Mouse (Mus musculus) spleen, adult 2 months (tissue): ENCODE data around the gene Mr1. TPM values are rescaled to one million over a fixed set of nuclear protein-coding genes. Genes with fewer than 3 reads are reported as not detected.

Experiments
- DNase-seq, 2 experiments: peaks; one replicate each; pipeline versions ENCODE4 v3.0.0 to v3.0.0-alpha.2; 2012 to 2021; ENCODE audit warnings: low spot score in 2 of 2, low read depth in 1 of 2
- H3K27ac ChIP-seq: fragments of 200-500 bp; 2 replicates; pipeline ENCODE4 v1.5.1; 2012; ENCODE audit warnings: low read length, inconsistent platforms; ENCODE audit not compliant: insufficient read depth
- H3K27me3 ChIP-seq: fragments of 200-500 bp; 2 replicates; pipeline ENCODE4 v1.6.1; 2012; ENCODE audit warnings: mild to moderate bottlenecking, moderate library complexity, low read length, inconsistent platforms; ENCODE audit not compliant: control insufficient read depth, insufficient read depth
- H3K36me3 ChIP-seq: fragments of 200-500 bp; 2 replicates; pipeline ENCODE4 v1.6.1; 2012; ENCODE audit warnings: mild to moderate bottlenecking, low read length, inconsistent platforms; ENCODE audit not compliant: control insufficient read depth, insufficient read depth
- H3K4me1 ChIP-seq: fragments of 200-500 bp; 2 replicates; pipeline ENCODE4 v1.6.1; 2011; ENCODE audit warnings: inconsistent platforms; ENCODE audit not compliant: control insufficient read depth, insufficient read depth, insufficient read length
- H3K4me3 ChIP-seq: fragments of 200-500 bp; 2 replicates; pipeline ENCODE4 v1.5.1; 2011; ENCODE audit warnings: mild to moderate bottlenecking, inconsistent platforms; ENCODE audit not compliant: insufficient read depth, insufficient read length; ENCODE audit errors: extremely low read depth
- CTCF ChIP-seq: fragments of 200-500 bp; IDR thresholded peaks from 2 replicates; pipeline ENCODE4 v1.5.1; 2011; ENCODE audit warnings: mild to moderate bottlenecking, inconsistent platforms; ENCODE audit not compliant: insufficient read depth, insufficient read length, insufficient replicate concordance; ENCODE audit errors: extremely low read depth
- POLR2A ChIP-seq: fragments of 200-500 bp; IDR thresholded peaks from 2 replicates; pipeline ENCODE4 v1.6.1; 2011; ENCODE audit warnings: low read depth, low read length, inconsistent platforms
- WGBS: fragments of 180-500 bp; shearing (Covaris S2); methylation state at CpG from one replicate; pipeline ENCODE4 v1.1.7; 2018; 5-methylcytosine and 5-hydroxymethylcytosine counted together
- polyA plus RNA-seq: library from polyadenylated mRNA; depleted of rRNA; stranded (reverse); fragments of >200 nt; gene quantifications from 2 replicates; pipeline ENCODE4 v1.2.3, GENCODE M21; 2012

The Mr1 gene
- polyA plus RNA-seq, 1 experiment = 2.2 TPM

DNA sequence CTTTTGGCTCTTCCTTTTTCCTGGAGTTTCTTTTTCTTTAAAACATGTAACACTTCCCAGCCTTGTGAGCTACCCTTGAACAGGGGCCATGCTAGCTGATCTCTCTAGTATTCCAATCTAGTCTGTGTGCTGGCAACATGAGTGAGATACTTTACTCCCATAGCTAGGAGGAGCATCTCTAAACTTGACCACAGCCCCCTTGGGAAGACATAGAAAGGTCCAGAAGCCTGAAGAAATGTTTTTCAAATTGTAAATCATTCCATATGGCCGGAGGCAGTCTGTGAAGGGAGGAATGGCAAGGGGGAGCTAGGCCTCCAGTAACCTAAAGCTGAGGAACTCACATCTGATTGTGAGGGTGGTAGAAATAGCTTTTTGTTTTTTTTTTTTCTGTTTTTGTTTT, 55.9 kb downstream of the Mr1 start:
- H3K4me3 ChIP-seq = no peak overlapping the region
- TF ChIP-seq POLR2A (no peak), CTCF (no peak)
- no peak for DNase-seq
- H3K36me3 ChIP-seq = no peaks in the 10 kb centered on the region; the same call in none of the 2 replicates
- H3K4me1 ChIP-seq = peaks cover 37% of the 10 kb centered on the region; the same call in 1 of the 2 replicates
- 76% methylated on average over 1 of the region's 1 CpGs for WGBS
- H3K27ac ChIP-seq = peak overlapping the region; percentile 91
- no peaks in the 10 kb centered on the region for H3K27me3 ChIP-seq

DNA sequence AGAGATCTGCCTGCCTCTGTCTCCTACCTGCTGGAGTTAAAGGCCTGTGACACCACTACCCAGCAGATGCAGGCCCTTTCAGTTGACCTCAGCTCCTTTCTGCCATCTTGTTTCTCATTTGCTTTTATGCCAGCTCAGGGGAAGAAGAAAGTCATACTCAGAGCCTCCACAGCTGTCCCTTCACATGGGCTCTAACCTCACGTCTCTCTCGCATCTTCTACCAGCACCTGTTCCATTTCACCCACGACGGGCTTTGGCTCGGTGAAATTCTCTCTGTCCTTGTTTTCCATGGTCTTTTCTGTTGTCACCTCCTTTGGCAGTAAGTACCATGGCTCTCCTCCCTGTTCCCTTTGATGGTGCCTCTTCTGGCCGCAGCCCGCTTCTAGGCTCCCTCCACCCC, 56.3 kb downstream of the Mr1 start:
- Histone ChIP-seq H3K4me3 (no peak overlapping the region), H3K27me3 (no peaks in the 10 kb centered on the region), H3K27ac (peak overlapping the region; percentile 91; the same call in 1 of the 2 replicates), H3K36me3 (no peaks in the 10 kb centered on the region; the same call in 1 of the 2 replicates), H3K4me1 (peaks cover 37% of the 10 kb centered on the region; the same call in 1 of the 2 replicates)
- WGBS = 86% methylated on average over 7 of the region's 7 CpGs
- DNase-seq = no peak
- TF ChIP-seq CTCF (no peak), POLR2A (no peak)

DNA sequence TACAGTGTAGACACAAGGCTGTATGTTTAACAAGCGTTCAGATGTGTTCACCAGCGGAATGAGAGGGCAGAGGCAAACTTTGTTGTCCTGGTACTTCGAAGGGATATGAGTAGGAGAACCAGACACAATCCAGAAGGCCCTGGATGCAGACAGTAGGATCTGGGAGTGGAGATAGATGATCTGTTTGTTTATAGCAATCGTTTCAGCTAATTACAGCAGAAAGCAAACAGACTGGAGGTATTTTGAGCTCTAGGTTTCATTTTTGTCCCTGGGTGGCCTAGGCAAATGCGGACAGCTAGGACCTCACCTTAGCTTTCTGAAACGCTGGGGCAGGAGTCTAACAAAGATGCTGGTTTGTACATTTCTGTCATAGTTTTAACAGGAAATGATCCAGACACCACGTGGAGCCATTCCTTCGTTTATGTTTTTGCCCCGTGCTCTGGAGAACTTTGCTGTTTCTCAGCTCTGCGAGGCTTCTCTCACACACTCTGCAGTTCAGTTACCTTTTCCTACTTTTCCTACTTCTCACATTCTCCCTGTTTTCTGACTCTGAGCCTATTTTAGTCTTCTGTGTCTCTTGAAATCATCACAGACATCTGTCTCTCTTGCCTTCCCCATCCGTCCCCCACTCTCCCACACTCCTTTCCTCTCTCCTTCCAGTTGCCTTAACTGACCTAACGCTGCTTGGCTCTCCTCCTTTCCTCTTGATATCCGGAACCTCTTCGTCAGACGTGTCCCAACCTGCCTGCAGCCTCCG, 57.6 kb downstream of the Mr1 start:
- no peak overlapping the region for H3K4me3 ChIP-seq
- TF ChIP-seq CTCF (no peak), POLR2A (no peak)
- peaks cover 41% of the 10 kb centered on the region; the same call in 1 of the 2 replicates for H3K4me1 ChIP-seq
- no peak overlapping the region for H3K27ac ChIP-seq
- no peak for DNase-seq
- no peaks in the 10 kb centered on the region for H3K27me3 ChIP-seq
- WGBS = 70% methylated on average over 16 of the region's 16 CpGs
- H3K36me3 ChIP-seq = no peaks in the 10 kb centered on the region

DNA sequence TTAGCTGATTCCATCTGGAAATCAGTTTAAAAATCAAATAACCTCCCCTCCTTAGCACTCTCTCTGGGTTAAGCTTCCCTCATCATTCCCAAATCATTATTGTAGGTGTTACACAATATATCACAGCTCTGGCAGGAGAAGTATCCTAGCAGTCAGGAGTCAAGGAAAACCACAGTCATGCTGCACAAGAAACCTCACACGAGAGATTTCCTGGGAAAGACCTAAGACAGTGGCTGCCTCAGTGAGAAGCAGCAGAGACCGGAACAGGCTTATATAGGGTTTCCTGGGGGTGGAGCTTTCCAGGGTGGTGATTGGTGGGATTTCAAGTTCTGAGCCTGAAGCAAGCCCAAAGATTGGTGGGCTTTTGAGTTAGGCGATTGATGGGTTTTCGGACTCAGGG, 58.6 kb downstream of the Mr1 start:
- Histone ChIP-seq H3K36me3 (no peaks in the 10 kb centered on the region), H3K4me1 (peaks cover 43% of the 10 kb centered on the region), H3K27me3 (no peaks in the 10 kb centered on the region), H3K4me3 (no peak overlapping the region), H3K27ac (no peak overlapping the region)
- no peak for TF ChIP-seq CTCF
- TF ChIP-seq POLR2A = no peak
- 83% methylated on average over 4 of the region's 4 CpGs for WGBS
- no peak for DNase-seq

DNA sequence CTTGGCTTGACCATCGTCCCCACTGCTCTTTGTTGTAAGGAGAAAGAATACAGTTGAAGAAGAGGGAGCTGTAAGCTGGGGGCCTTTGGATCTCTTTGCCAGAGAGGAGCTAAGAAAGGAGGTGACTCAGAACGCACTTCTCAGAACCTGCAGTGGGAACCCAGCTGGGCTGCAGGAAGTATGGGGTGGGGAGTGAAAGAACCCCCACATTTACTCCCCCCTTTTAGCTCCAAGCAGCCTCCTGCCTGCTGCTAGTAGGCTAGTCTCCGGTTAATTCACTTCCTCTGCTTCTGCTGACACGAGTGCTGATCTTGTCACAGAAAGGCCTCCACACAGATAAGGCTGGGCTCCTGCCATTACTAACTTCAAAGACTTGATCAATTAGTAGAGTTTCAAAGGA, 59.7 kb downstream of the Mr1 start:
- no peak for TF ChIP-seq CTCF
- no peak for TF ChIP-seq POLR2A
- peak in 1 of 2 experiments; percentile 30 for DNase-seq
- H3K4me3 ChIP-seq = no peak overlapping the region
- no peaks in the 10 kb centered on the region for H3K27me3 ChIP-seq
- peaks cover 39% of the 10 kb centered on the region for H3K4me1 ChIP-seq
- no peaks in the 10 kb centered on the region for H3K36me3 ChIP-seq
- WGBS = 7% methylated on average over 4 of the region's 4 CpGs
- peak overlapping the region; percentile 16; the same call in 1 of the 2 replicates for H3K27ac ChIP-seq

DNA sequence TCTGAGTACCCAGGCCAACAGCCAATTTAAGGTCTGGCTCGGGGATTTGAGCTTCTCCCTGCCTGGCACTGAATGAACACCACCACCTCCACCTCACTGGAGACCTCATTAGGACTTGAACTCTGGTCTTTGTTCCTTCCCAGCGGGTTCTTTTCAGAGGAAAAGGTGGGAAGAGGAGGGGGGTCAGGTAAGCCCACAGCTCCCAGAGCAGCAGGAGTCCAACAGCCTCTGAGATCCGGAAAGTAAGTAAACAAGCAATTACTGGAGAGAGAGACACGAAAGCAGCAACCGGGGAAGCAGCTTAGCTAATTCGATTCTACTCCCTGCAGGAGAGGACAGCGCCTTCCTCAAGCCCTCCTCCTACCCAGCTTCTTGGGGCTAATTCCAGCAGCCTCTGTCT, 60.2 kb downstream of the Mr1 start:
- H3K36me3 ChIP-seq = no peaks in the 10 kb centered on the region
- H3K27me3 ChIP-seq = no peaks in the 10 kb centered on the region
- TF ChIP-seq CTCF (no peak), POLR2A (no peak)
- 53% methylated on average over 7 of the region's 7 CpGs for WGBS
- H3K4me3 ChIP-seq = no peak overlapping the region
- no peak overlapping the region for H3K27ac ChIP-seq
- no peak for DNase-seq
- peaks cover 34% of the 10 kb centered on the region for H3K4me1 ChIP-seq

DNA sequence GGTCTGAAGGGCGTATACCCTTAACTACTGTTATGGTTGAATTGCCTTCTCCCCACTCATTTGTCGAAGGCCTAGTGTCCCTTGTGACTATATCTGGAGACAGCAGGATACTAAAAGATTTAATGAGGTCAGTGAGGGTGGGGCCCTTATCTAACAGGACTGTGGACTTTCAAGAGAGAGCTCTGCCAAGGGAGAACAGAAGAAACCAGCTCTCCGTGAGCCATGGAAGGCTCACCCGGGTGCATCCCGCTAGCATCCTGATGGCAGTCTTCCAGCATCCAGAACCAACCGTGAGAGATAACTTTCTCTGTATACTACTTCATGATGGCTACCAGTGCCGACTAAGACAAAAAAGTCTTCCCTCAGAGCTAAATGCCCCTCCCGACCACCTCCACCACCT, 61.8 kb downstream of the Mr1 start:
- no peak for DNase-seq
- Histone ChIP-seq H3K27me3 (no peaks in the 10 kb centered on the region), H3K4me3 (no peak overlapping the region), H3K27ac (no peak overlapping the region), H3K4me1 (peaks cover 26% of the 10 kb centered on the region), H3K36me3 (no peaks in the 10 kb centered on the region)
- 73% methylated on average over 8 of the region's 8 CpGs for WGBS
- no peak for TF ChIP-seq CTCF
- TF ChIP-seq POLR2A = no peak
